Mouse (Mus musculus) T-helper 1 cell (primary cell): ENCODE results near the gene Spns1.
"Not testable (repeated sequence)": the region's sequence is repeated elsewhere in the genome, so short reads cannot be mapped to it uniquely, and the experiment has no call there.

Experiments
- in situ Hi-C: fragments of 300-600 bp; cut with MboI, MseI; formaldehyde crosslinking; loops from one replicate; pipeline ENCODE4 v1.15.1; 2025; ENCODE audit warnings: high pct_unique_total_duplicates

Gene Spns1

GRCm38 (mm10) chr7:126377278-126378158 is at the start of gene Spns1:
TSS of gene Spns1 (minus strand) at chr7:126377450.
- in situ Hi-C loops: no loop called here

GRCm38 (mm10) chr7:126424161-126424560 is 46.9 kb upstream of the Spns1 start:
- in situ Hi-C loops: no loop called here

- in situ Hi-C loops: no loop called here
Measured at GRCm38 (mm10) chr7:126421756-126422155, 44.5 kb upstream of the Spns1 start.

- in situ Hi-C loops: no loop called here
Measured at GRCm38 (mm10) chr7:126418496-126418895, 41.2 kb upstream of the Spns1 start.

GRCm38 (mm10) chr7:126417606-126418005 is 40.4 kb upstream of the Spns1 start:
- in situ Hi-C loops: no loop called here

GRCm38 (mm10) chr7:126417045-126417444 is 39.8 kb upstream of the Spns1 start:
- in situ Hi-C loops: no loop called here

- in situ Hi-C loops: no loop called here
Measured at GRCm38 (mm10) chr7:126416615-126417014, 39.4 kb upstream of the Spns1 start.

GRCm38 (mm10) chr7:126414725-126415124 is 37.5 kb upstream of the Spns1 start, which contains the start of gene Cd19:
TSS of gene Cd19 (minus strand) at chr7:126414889.
- in situ Hi-C loops: no loop called here

GRCm38 (mm10) chr7:126411061-126411460 is 33.8 kb upstream of the Spns1 start:
- in situ Hi-C loops: no loop called here

GRCm38 (mm10) chr7:126408686-126409085 is 31.4 kb upstream of the Spns1 start:
- in situ Hi-C loops: no loop called here

- in situ Hi-C loops: not testable (repeated sequence)
Measured at GRCm38 (mm10) chr7:126402518-126402917, 25.3 kb upstream of the Spns1 start.

GRCm38 (mm10) chr7:126399548-126399947 is 22.3 kb upstream of the Spns1 start:
- in situ Hi-C loops: no loop called here

GRCm38 (mm10) chr7:126397822-126398221 is 20.6 kb upstream of the Spns1 start:
- in situ Hi-C loops: no loop called here

- in situ Hi-C loops: no loop called here
Measured at GRCm38 (mm10) chr7:126397221-126397620, 20.0 kb upstream of the Spns1 start.

GRCm38 (mm10) chr7:126396298-126397119 is 19.3 kb upstream of the Spns1 start, which contains the start of gene Nfatc2ip:
TSS of gene Nfatc2ip (minus strand) at chr7:126396737.
- in situ Hi-C loops: no loop called here

- in situ Hi-C loops: not testable (repeated sequence)
Measured at GRCm38 (mm10) chr7:126392086-126392884, 15.0 kb upstream of the Spns1 start.

- in situ Hi-C loops: no loop called here
Measured at GRCm38 (mm10) chr7:126388185-126388584, 10.9 kb upstream of the Spns1 start.

- in situ Hi-C loops: no loop called here
Measured at GRCm38 (mm10) chr7:126383565-126383964, 6.3 kb upstream of the Spns1 start.

- in situ Hi-C loops: no loop called here
Measured at GRCm38 (mm10) chr7:126376903-126377277, 360 bp downstream of the Spns1 start.

- in situ Hi-C loops: no loop called here
Measured at GRCm38 (mm10) chr7:126375012-126375411, 2.2 kb downstream of the Spns1 start.

GRCm38 (mm10) chr7:126374526-126374925 is 2.7 kb downstream of the Spns1 start:
- in situ Hi-C loops: no loop called here

GRCm38 (mm10) chr7:126373007-126373406 is 4.2 kb downstream of the Spns1 start:
- in situ Hi-C loops: no loop called here
